Mouse (Mus musculus) ES-E14 (cell line): ENCODE results near the gene Epb42. TPM values are rescaled to one million over a fixed set of nuclear protein-coding genes. Genes with fewer than 3 reads are reported as not detected.

ENCODE experiments used
- DNase-seq: peaks from one replicate; pipeline ENCODE4 v3.0.0-alpha.2; 2013; ENCODE audit warnings: low read depth, low spot score
- H3K27ac ChIP-seq: 2 replicates; pipeline ENCODE4 v1.5.1; 2012; ENCODE audit warnings: low read depth, mild to moderate bottlenecking, low read length, moderate library complexity, mixed read lengths; ENCODE audit not compliant: poor library complexity, insufficient read depth, severe bottlenecking
- H3K36me3 ChIP-seq: 2 replicates; pipeline ENCODE4 v1.6.1; 2012; ENCODE audit warnings: mild to moderate bottlenecking, low read length, moderate library complexity, mixed read lengths; ENCODE audit not compliant: control insufficient read depth, poor library complexity, insufficient read depth, severe bottlenecking
- H3K4me1 ChIP-seq, 2 experiments: fragments of 150-350 bp in 1 of 2; sonication (generic) in 1 of 2; 2 replicates each; pipeline ENCODE4 v1.6.1; 2012; ENCODE audit warnings: low read length in 2 of 2, mild to moderate bottlenecking in 1 of 2, mixed read lengths in 1 of 2; ENCODE audit not compliant: control insufficient read depth in 2 of 2, insufficient read depth in 2 of 2, poor library complexity in 1 of 2
- H3K4me3 ChIP-seq, 2 experiments: fragments of 150-350 bp in 1 of 2; sonication (generic) in 1 of 2; 2 replicates each; pipeline ENCODE4 v1.5.1; 2012; ENCODE audit warnings: low read length in 2 of 2, low read depth in 1 of 2, mild to moderate bottlenecking in 1 of 2, mixed read lengths in 1 of 2; ENCODE audit not compliant: insufficient read depth in 1 of 2, poor library complexity in 1 of 2, severe bottlenecking in 1 of 2
- H3K9ac ChIP-seq: 2 replicates; pipeline ENCODE4 v1.6.1; 2012; ENCODE audit warnings: low read depth, mild to moderate bottlenecking, low read length, mixed read lengths; ENCODE audit not compliant: poor library complexity, insufficient read depth, severe bottlenecking
- H3K9me3 ChIP-seq: fragments of 150-350 bp; sonication (generic); 2 replicates; pipeline ENCODE4 v1.6.1; 2012; ENCODE audit warnings: low read depth, mild to moderate bottlenecking, low read length; ENCODE audit not compliant: control insufficient read depth, insufficient read depth
- CHD2 ChIP-seq: IDR thresholded peaks from 2 replicates; pipeline ENCODE4 v1.6.1; 2014; ENCODE audit warnings: mild to moderate bottlenecking, low read depth, low read length, inconsistent platforms
- HCFC1 ChIP-seq: IDR thresholded peaks from 2 replicates; pipeline ENCODE4 v1.6.1; 2012; ENCODE audit warnings: low read length, inconsistent platforms, borderline replicate concordance; ENCODE audit not compliant: insufficient read depth
- MAFK ChIP-seq: IDR thresholded peaks from 2 replicates; pipeline ENCODE4 v1.6.1; 2014; ENCODE audit warnings: mild to moderate bottlenecking, low read depth, low read length, inconsistent platforms; ENCODE audit not compliant: insufficient read depth
- ZC3H11A ChIP-seq: IDR thresholded peaks from 2 replicates; pipeline ENCODE4 v1.6.1; 2012; ENCODE audit warnings: low read depth, mild to moderate bottlenecking, inconsistent platforms, low read length, borderline replicate concordance
- ZNF384 ChIP-seq: IDR thresholded peaks from 2 replicates; pipeline ENCODE4 v1.6.1; 2012; ENCODE audit warnings: low read depth, low read length, inconsistent platforms
- in situ Hi-C, 2 experiments: fragments of 600-800 bp; cut with MboI; formaldehyde crosslinking; loops; one replicate each; pipeline ENCODE4 v1.15.1; 2025; ENCODE audit warnings: low sequenced_read_pairs in 2 of 2, inconsistent platforms in 1 of 2; ENCODE audit not compliant: unreplicated experiment in 2 of 2
- total RNA-seq: library from RNA; depleted of rRNA; stranded (reverse); fragments of 300-350 nt; gene quantifications from 2 replicates; pipeline ENCODE4 v1.2.3, GENCODE M21; 2012; rRNA removed

Epb42 gene
- not detected in 2 replicates for total RNA-seq

DNA sequence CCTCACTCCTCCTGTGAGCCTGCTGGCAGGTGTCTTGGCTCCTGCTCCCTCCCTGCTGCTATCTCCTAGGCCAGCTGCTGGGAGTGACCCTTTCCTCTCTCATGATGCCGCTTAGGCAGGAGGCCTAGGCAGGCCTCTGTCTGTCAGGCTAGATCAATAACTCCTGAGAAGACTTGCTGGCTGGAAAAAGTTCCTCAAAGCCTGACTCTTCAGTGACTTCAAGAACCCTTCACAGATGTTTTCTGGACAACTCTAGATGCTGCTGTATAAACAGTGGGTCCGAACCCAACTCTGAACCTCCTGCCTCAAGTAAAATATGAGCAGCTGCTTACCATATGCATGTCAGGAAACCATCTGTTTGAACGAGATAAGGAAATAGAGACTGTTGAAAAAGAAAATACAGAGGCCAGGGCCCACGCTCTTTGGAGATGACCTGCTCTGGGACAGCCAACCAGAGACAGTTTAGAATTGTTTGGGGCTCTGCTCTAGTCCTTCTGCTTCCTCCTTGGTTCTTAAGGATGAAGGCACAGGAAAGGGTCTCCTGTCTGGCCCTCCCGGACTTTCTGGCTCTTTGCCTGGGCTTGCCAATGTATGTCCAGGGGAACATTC, at the start of gene Epb42:
Gene Epb42, minus strand, starts transcription at position 340 of the 609 bp plus-strand sequence.
- TF ChIP-seq HCFC1, result no peak
- TF ChIP-seq ZC3H11A, result no peak
- no peak for TF ChIP-seq CHD2
- TF ChIP-seq MAFK, result no peak
- no peak for TF ChIP-seq ZNF384
- Histone ChIP-seq H3K36me3 (no peaks in the 10 kb centered on the region), H3K4me1 (no peaks in the 10 kb centered on the region), H3K27ac (no peak within 1 kb of the TSS), H3K9me3 (no peaks in the 10 kb centered on the region), H3K9ac (no peak within 1 kb of the TSS), H3K4me3 (no peak within 1 kb of the TSS)
- DNase-seq, result no peak
- in situ Hi-C loops, result no loop called here

DNA sequence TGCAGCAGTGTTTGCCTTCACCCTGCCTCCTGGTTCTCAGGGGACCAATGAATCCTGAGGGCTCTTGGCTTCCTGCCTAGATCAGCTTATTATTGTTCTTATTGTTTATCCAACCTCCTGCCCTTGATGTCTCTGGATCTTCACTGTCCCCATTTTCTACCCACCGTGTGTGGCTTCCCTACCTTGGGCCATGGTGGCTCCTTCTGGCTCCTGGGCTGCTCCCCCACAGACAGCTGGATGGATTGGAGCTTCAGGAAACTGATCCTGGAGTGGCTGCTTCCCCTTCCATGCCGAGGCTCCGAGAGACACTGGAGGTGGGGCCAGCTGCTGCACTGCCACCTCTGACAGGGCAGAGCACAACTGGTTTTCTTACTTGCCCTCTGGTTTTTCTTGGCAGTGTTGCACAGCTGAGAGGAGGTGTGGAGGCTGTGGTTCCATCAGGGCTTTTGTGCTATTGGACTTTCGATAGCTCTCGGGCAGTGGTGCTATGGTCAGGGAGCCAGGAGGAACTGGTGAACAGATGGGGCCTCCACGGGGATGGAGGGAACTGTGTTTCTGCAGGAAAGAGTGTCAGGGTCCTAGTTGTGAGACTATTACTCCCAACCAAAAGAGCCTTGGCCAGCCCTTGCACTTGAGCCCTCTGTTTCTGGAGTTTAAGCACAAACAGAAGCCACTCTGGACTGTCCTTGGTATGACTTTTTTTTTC, 48.8 kb upstream of the Epb42 start, which contains the start of gene Tgm5:
Gene Tgm5, minus strand, starts transcription at position 362 of the 706 bp plus-strand sequence.
- Histone ChIP-seq H3K4me1 (no peaks in the 10 kb centered on the region), H3K36me3 (no peaks in the 10 kb centered on the region), H3K27ac (no peak within 1 kb of the TSS), H3K9ac (no peak within 1 kb of the TSS), H3K9me3 (no peaks in the 10 kb centered on the region), H3K4me3 (no peak within 1 kb of the TSS)
- in situ Hi-C loops, result no loop called here
- TF ChIP-seq CHD2 (no peak), ZC3H11A (no peak), HCFC1 (no peak), ZNF384 (no peak), MAFK (no peak)
- DNase-seq, result no peak

- Histone ChIP-seq H3K27ac (no peak overlapping the region), H3K9ac (no peak overlapping the region), H3K9me3 (no peaks in the 10 kb centered on the region), H3K4me1 (no peaks in the 10 kb centered on the region), H3K36me3 (no peaks in the 10 kb centered on the region), H3K4me3 (no peak overlapping the region)
- in situ Hi-C loops, result no loop called here
- TF ChIP-seq HCFC1, result no peak
- TF ChIP-seq ZNF384, result no peak
- TF ChIP-seq CHD2, result no peak
- TF ChIP-seq MAFK, result no peak
- no peak for TF ChIP-seq ZC3H11A
- DNase-seq, result no peak
These were observed 45.8 kb upstream of the Epb42 start for GRCm38 (mm10) chr2:121082626-121083025.

DNA sequence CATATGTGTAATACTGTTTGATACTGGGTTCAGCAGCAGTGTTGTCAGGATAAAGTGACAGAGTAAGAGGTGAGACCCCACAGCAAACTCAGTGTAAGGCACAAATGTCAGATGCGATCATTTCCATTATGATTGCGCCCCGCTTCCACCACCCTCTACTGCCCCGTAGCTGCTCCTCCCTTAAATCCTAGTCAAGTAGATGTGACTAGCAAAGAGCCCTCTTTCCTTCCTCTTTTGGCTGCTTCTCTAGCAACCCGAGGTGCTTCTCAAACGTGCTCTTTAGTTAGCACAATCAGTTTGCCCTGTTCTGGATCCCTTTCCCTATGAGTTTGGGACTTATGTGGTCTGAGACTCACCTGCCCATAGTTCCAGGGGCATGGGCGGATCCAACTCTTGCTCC, 37.9 kb upstream of the Epb42 start:
- TF ChIP-seq ZNF384 (no peak), ZC3H11A (no peak), MAFK (no peak)
- Histone ChIP-seq H3K27ac (no peak overlapping the region), H3K4me1 (no peaks in the 10 kb centered on the region; a peak in 1 of 4 replicates), H3K36me3 (no peaks in the 10 kb centered on the region), H3K4me3 (no peak overlapping the region), H3K9ac (no peak overlapping the region), H3K9me3 (no peaks in the 10 kb centered on the region)
- no peak for DNase-seq
- in situ Hi-C loops, result no loop called here
